In genomic region chr7:113816827-113817334, GRCm38 (mm10) we compare ENCODE assay signal across 27 mouse cellular contexts. TPM values are rescaled to one million over a fixed set of nuclear protein-coding genes. Genes with fewer than 3 reads are reported as not detected.
A peak's percentile ranks its signal among the peaks of the same experiment; 100 is the strongest.
DNase-seq lines count a peak whose midpoint lies in the region; ATAC-seq and TF ChIP-seq lines count a peak whose summit lies in the region.
"Had no signal": no experiment of that assay in that cellular context is flagged by ENCODE, and none has a peak within 500 bp of the region (broad histone marks: within the 10 kb centered on the region; RNA-seq: fewer than 3 reads in every experiment).

No protein-coding gene starts in this region.

- TF ChIP-seq CTCF in kidney, adult 2 months (conservative IDR thresholded peaks at IDR 0.05; ENCODE audit: insufficient read depth, insufficient read length, low read depth, low read length): no peak
- TF ChIP-seq CTCF in intestine, postnatal 0 days (IDR thresholded peaks at IDR 0.05; ENCODE audit: low read depth): no peak
- no peak for TF ChIP-seq CTCF in stomach, postnatal 0 days (IDR thresholded peaks at IDR 0.05; ENCODE audit: low read depth)

- DNase-seq in heart, adult 8-10 months (ENCODE audit: low spot score): no peak
- peak; percentile 22 for DNase-seq in kidney, postnatal 10 days
- DNase-seq in kidney, adult 2 months: no peak
- DNase-seq in stomach, postnatal 0 days (ENCODE audit: low spot score): no peak
- no peak for DNase-seq in hindbrain, embryonic 10.5 days (ENCODE audit: low spot score)
- DNase-seq: adrenal gland, adult 2 months; cerebellum, adult 11 months; cerebellum, adult 9-11 months; kidney, adult 9 months; kidney, postnatal 25 days; layer of hippocampus, postnatal 36 days; lung, adult 18-20 months; lung, postnatal 10 days; right cerebral cortex, postnatal 14 days; spleen, adult 18-20 months; thymus, postnatal 25 days had no signal

- H3K36me3 ChIP-seq in heart, embryonic 13.5 days: no peaks in the 10 kb centered on the region
- H3K36me3 ChIP-seq in kidney, adult 2 months (ENCODE audit: control insufficient read depth, insufficient read depth, low read length): no peaks in the 10 kb centered on the region
- H3K36me3 ChIP-seq in intestine, postnatal 0 days (ENCODE audit: control insufficient read depth, insufficient read depth): no peaks in the 10 kb centered on the region
- no peaks in the 10 kb centered on the region for H3K36me3 ChIP-seq in stomach, postnatal 0 days (ENCODE audit: control insufficient read depth, insufficient read depth, low read length)
- no peaks in the 10 kb centered on the region for H3K36me3 ChIP-seq in hindbrain, embryonic 10.5 days
- H3K36me3 ChIP-seq: forebrain, embryonic 10.5 days; hindbrain, embryonic 13.5 days; limb, embryonic 13.5 days; liver, embryonic 12.5 days; midbrain, embryonic 13.5 days had no signal

- TF ChIP-seq EP300 in stomach, postnatal 0 days (optimal IDR thresholded peaks at IDR 0.05): no peak

- H3K27ac ChIP-seq in heart, embryonic 13.5 days (replicated peaks): peak overlapping the region; percentile 80
- no peak overlapping the region for H3K27ac ChIP-seq in kidney, adult 2 months (ENCODE audit: insufficient read depth, low read depth, low read length)
- H3K27ac ChIP-seq in intestine, postnatal 0 days (ENCODE audit: low read depth, low read length): peak overlapping the region; percentile 46
- H3K27ac ChIP-seq in stomach, postnatal 0 days (replicated peaks): no peak overlapping the region
- no peak overlapping the region for H3K27ac ChIP-seq in hindbrain, embryonic 10.5 days
- H3K27ac ChIP-seq: forebrain, embryonic 10.5 days; hindbrain, embryonic 13.5 days; layer of hippocampus, adult 2 months; limb, embryonic 13.5 days; liver, embryonic 12.5 days; midbrain, embryonic 13.5 days had no signal

- 24% methylated on average over 7 of the region's 7 CpGs for WGBS in heart, embryonic 13.5 days
- WGBS in kidney, adult 2 months: 67% methylated on average over 7 of the region's 7 CpGs
- WGBS in intestine, postnatal 0 days: 42% methylated on average over 7 of the region's 7 CpGs
- 56% methylated on average over 7 of the region's 7 CpGs for WGBS in stomach, postnatal 0 days
- WGBS in hindbrain, embryonic 10.5 days: 83% methylated on average over 7 of the region's 7 CpGs

- no peak overlapping the region for H3K4me3 ChIP-seq in heart, embryonic 13.5 days
- no peak overlapping the region for H3K4me3 ChIP-seq in kidney, adult 2 months (ENCODE audit: insufficient read depth, low read depth, low read length)
- H3K4me3 ChIP-seq in intestine, postnatal 0 days (ENCODE audit: low read depth, low read length): no peak overlapping the region
- H3K4me3 ChIP-seq in stomach, postnatal 0 days (ENCODE audit: low read depth, low read length): no peak overlapping the region
- H3K4me3 ChIP-seq in hindbrain, embryonic 10.5 days: no peak overlapping the region
- H3K4me3 ChIP-seq: forebrain, embryonic 10.5 days; hindbrain, embryonic 13.5 days; layer of hippocampus, adult 2 months; limb, embryonic 13.5 days; liver, embryonic 12.5 days; midbrain, embryonic 13.5 days had no signal

- no peak for ATAC-seq in heart, embryonic 13.5 days (ENCODE audit: extremely low read depth, insufficient number of reproducible peaks, low FRiP score, low TSS enrichment)
- peak; percentile 53 for ATAC-seq in intestine, postnatal 0 days
- peak; percentile 17; the same call in 1 of the 2 replicates for ATAC-seq in stomach, postnatal 0 days (ENCODE audit: low FRiP score, low TSS enrichment)
- ATAC-seq: forebrain, embryonic 16.5 days; liver, embryonic 12.5 days; midbrain, embryonic 13.5 days had no signal

- H3K4me2 ChIP-seq in heart, embryonic 13.5 days: no peak overlapping the region
- H3K4me2 ChIP-seq in intestine, postnatal 0 days (replicated peaks; ENCODE audit: low read depth): peak overlapping the region; percentile 21; the same call in 1 of the 2 replicates
- no peak overlapping the region for H3K4me2 ChIP-seq in stomach, postnatal 0 days (replicated peaks; ENCODE audit: low read depth)
- H3K4me2 ChIP-seq: hindbrain, embryonic 13.5 days; limb, embryonic 13.5 days; liver, embryonic 12.5 days; midbrain, embryonic 13.5 days had no signal

- no peak for TF ChIP-seq POLR2A in kidney, adult 2 months (IDR thresholded peaks at IDR 0.05; ENCODE audit: low read depth, low read length)

- no peaks in the 10 kb centered on the region for H3K27me3 ChIP-seq in heart, embryonic 13.5 days (replicated peaks)
- H3K27me3 ChIP-seq in kidney, adult 2 months (replicated peaks; ENCODE audit: control insufficient read depth, insufficient read depth, low read length): no peaks in the 10 kb centered on the region
- no peaks in the 10 kb centered on the region for H3K27me3 ChIP-seq in intestine, postnatal 0 days (replicated peaks; ENCODE audit: control insufficient read depth, insufficient read depth, low read length)
- H3K27me3 ChIP-seq in stomach, postnatal 0 days (ENCODE audit: control insufficient read depth, insufficient read depth, low read length): no peaks in the 10 kb centered on the region
- peaks cover 80% of the 10 kb centered on the region for H3K27me3 ChIP-seq in hindbrain, embryonic 10.5 days (ENCODE audit: insufficient read depth, poor library complexity, severe bottlenecking)
- H3K27me3 ChIP-seq: limb, embryonic 13.5 days; liver, embryonic 12.5 days had no signal

- H3K9ac ChIP-seq in heart, embryonic 13.5 days: no peak overlapping the region
- no peak overlapping the region for H3K9ac ChIP-seq in intestine, postnatal 0 days (ENCODE audit: low read depth, low read length)
- no peak overlapping the region for H3K9ac ChIP-seq in stomach, postnatal 0 days (ENCODE audit: low read length)
- H3K9ac ChIP-seq: hindbrain, embryonic 13.5 days; limb, embryonic 13.5 days; liver, embryonic 12.5 days; midbrain, embryonic 13.5 days had no signal

- peaks cover 70% of the 10 kb centered on the region for H3K4me1 ChIP-seq in heart, embryonic 13.5 days
- peaks cover 3% of the 10 kb centered on the region; the same call in 1 of the 2 replicates for H3K4me1 ChIP-seq in kidney, adult 2 months (ENCODE audit: control insufficient read depth, insufficient read depth, low read length)
- H3K4me1 ChIP-seq in intestine, postnatal 0 days (replicated peaks; ENCODE audit: control insufficient read depth, insufficient read depth, low read length): peaks cover 10% of the 10 kb centered on the region
- 0 out of 2 replicates have a peak, but pooled peaks cover 5% of the 10 kb centered on the region for H3K4me1 ChIP-seq in stomach, postnatal 0 days (replicated peaks; ENCODE audit: control insufficient read depth, insufficient read depth)
- H3K4me1 ChIP-seq in hindbrain, embryonic 10.5 days (replicated peaks): peaks cover 27% of the 10 kb centered on the region
- H3K4me1 ChIP-seq: limb, embryonic 13.5 days had no signal

- H3K9me3 ChIP-seq in heart, embryonic 13.5 days: no peaks in the 10 kb centered on the region
- no peaks in the 10 kb centered on the region for H3K9me3 ChIP-seq in intestine, postnatal 0 days (ENCODE audit: control insufficient read depth)
- H3K9me3 ChIP-seq in stomach, postnatal 0 days (ENCODE audit: control insufficient read depth, low read length): no peaks in the 10 kb centered on the region
- no peaks in the 10 kb centered on the region for H3K9me3 ChIP-seq in hindbrain, embryonic 10.5 days
- H3K9me3 ChIP-seq: forebrain, embryonic 10.5 days; hindbrain, embryonic 13.5 days; limb, embryonic 13.5 days; liver, embryonic 12.5 days; midbrain, embryonic 13.5 days had no signal

RNA-seq across cellular contexts. Expression of gene Spon1, which starts 51.1 kb away (rescaled TPM):
- 71.5 and 72.9 TPM in 2 replicates for polyA plus RNA-seq in heart, embryonic 13.5 days (2015; fragmentation: Nextera tagmentation; extraction: Ambion mirVana)
- total RNA-seq in heart, adult 8-10 months (2022): 10 to 100 TPM in 3 of 4 experiments, 1 to 10 TPM in 1; 7.6 to 12.9 (median 11.5) TPM
- polyA plus RNA-seq in kidney, adult 2 months (2012; rRNA removed): 20.1 and 20.2 TPM in 2 replicates
- polyA plus RNA-seq in intestine, postnatal 0 days (2015; fragmentation: Nextera tagmentation; extraction: Ambion mirVana): 3.2 and 3.6 TPM in 2 replicates
- 3.1 and 4.0 TPM in 2 replicates for polyA plus RNA-seq in stomach, postnatal 0 days (2015; fragmentation: Nextera tagmentation; extraction: Ambion mirVana)
- polyA plus RNA-seq in hindbrain, embryonic 10.5 days (2016; fragmentation: Nextera tagmentation; extraction: Ambion mirVana): 52.8 and 77.1 TPM in 2 replicates
- total RNA-seq: megakaryocyte progenitor cell, adult 5-6 weeks; MEL had no signal

Comparison
In these comparisons a context has a peak if more than half of its experiments do, and no peak if none do; other contexts are left out.
1. H3K27ac ChIP-seq: peak in heart, embryonic 13.5 days (single experiment) and intestine, postnatal 0 days (single experiment); none in kidney, adult 2 months (single experiment), stomach, postnatal 0 days (single experiment) and hindbrain, embryonic 10.5 days (single experiment).